Mouse (Mus musculus): Measurements from ENCODE around the gene Rbbp8nl.

- no peak for TF ChIP-seq POLR2A (IDR thresholded peaks at IDR 0.05; ENCODE audit: control insufficient read depth, extremely low read depth, insufficient read depth, low read length, poor library complexity)
- no peak for TF ChIP-seq CTCF (IDR thresholded peaks at IDR 0.05; ENCODE audit: borderline replicate concordance, control insufficient read depth, extremely low read depth, insufficient read depth, low read length, poor library complexity)
Measured at GRCm38 (mm10) chr2:180247916-180248315, 41.8 kb downstream of the Rbbp8nl start.
